Mouse (Mus musculus) bone marrow macrophage, adult 2 months (primary cell): ENCODE data around the gene Tnp2.

Experiments used
- CTCF ChIP-seq: IDR thresholded peaks from 2 replicates; pipeline ENCODE4 v1.5.1; 2012; ENCODE audit warnings: low read depth, mild to moderate bottlenecking, low read length, moderate library complexity
- POLR2A ChIP-seq: IDR thresholded peaks from 2 replicates; pipeline ENCODE4 v1.6.1; 2012; ENCODE audit warnings: mild to moderate bottlenecking, low read depth, low read length, borderline replicate concordance

GRCm38 (mm10) chr16:10783883-10784792 is 4.3 kb downstream of the Tnp2 start:
- TF ChIP-seq CTCF (no peak), POLR2A (no peak)
